Mouse (Mus musculus) retina, adult 2 months (tissue): Measurements from ENCODE around the gene Smg6.

ENCODE experiments used
- DNase-seq: peaks from one replicate; pipeline ENCODE4 v3.0.0-alpha.2; 2012; ENCODE audit warnings: low read depth, low spot score

Smg6 gene

DNA sequence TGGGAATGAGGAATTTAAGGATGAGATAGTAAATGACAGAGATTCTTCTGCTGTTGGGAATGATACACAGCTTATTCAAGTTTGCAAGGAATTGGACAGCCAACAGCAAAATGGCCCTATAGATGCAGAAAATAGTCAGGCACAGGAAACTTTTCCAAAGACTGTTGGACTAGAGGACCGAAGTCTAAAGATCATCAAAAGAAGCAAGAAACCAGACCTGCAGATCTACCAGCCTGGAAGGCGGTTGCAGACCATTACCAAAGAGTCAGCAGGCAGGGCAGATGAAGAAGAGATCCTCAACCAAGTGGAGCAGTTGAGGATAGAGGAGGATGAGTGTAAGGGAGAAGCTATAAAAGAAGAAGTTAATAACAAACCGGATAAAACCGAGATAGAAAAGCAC, 3.5 kb downstream of the Smg6 start:
- no peak for DNase-seq

DNA sequence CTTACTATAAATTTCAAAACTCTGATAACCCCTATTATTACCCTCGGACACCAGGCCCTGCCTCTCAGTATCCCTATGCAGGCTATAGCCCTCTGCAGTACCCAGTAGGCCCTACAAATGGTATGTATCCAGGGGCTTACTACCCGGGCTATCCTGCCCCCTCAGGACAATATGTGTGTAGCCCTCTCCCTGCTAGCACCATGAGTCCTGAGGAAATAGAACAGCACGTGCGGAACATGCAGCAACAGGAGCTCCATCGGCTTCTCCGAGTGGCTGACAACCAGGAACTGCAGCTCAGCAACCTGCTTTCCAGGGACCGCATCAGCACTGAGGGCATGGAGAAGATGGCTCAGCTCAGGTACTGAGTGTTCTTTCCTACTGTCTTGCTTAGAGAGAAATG, 4.8 kb downstream of the Smg6 start:
- DNase-seq, result no peak

DNA sequence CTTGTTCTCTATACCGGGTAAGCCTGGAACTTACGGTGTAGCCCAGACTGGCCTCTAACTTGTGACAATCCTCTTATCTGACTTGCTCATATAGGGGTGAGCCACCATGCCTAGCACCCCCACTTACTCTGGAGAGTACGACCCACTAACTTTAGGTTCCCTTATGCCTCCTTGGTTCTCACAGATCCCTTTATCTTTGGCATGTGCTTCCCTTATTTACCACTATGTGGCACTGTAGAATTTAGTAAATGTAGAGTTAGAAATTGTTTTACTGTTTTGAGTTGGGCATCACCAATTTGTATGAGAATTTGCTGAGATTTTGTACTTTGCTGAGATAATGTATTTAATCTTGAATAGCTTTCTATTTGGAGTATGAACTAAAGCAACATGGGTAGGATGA, 20.7 kb downstream of the Smg6 start:
- peak; percentile 15 for DNase-seq

DNA sequence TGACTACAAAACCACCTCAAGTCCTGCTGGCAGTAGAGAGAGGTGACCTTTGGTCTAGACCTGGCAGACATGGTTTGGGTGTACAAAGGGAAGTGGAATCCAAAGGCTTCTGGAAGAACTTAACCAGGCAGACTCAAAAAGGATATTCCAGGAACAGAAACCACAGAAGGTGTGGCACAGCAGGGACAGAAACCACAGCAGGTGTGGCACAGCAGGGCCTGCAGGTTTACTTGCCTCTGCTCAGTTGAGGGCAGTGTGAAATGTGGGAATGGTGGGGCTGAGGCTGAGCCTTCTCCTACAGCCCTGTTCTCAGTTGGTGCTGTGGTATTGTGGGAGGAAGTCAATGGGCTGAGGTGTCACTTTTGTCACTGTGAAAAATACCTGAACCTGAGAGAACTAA, 29.3 kb downstream of the Smg6 start:
- DNase-seq, result no peak

DNA sequence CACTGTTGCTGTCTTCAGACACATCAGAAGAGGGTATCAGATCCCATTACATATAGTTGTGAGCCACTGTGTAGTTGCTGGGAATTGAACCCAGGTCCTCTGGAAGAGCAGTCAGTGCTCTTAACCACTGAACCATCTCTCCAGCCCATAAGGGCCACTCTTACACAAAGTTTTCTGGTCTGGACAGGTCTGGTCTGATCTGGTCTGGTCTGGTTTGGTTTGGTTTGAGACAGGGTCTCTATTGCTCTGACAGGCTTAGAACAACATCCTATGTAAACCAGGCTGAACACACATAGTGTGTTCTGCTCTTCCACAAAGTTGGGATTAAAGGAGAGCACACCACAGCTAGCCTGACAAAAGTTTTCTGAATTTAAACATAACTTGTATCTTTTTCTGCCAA, 30.4 kb downstream of the Smg6 start:
- DNase-seq, result no peak

DNA sequence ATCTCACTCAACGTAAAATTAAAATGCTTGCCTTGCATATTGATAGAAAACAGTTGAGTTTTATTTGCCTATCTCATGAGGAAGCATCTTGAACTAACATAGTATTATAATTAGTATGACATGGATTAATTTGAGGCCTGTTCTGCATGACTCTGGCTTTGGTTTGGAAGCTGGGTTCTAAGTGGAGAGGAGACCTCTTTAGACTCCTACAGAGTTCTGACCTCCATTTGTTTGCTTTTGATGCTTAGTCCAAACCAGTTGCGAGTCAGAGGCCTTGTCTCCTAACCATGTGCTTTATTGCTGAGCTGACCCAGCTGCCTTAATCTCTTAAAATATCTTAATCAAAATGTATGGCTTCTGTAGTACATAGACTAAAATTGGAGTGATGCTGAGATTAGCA, 32.0 kb downstream of the Smg6 start:
- no peak for DNase-seq

DNA sequence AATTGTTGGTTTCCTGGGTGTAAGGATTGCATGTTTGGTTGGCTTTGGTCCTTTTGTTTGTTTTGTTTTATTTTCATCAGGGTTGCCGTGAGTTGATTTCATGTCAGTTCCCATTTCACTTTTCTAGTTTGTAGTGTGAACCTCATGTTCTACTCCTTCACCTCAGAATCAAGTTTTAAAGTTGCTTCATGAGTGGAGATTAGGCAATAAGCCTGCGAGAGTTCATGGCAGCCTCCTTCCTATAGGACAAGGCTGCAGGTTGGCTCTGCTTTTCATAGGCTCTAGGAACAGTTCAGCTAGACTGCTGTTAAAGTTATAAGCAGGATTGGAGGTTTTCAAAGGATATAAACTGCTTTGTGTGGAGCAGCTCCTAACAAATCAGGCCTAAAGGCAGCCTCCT, 33.9 kb downstream of the Smg6 start:
- no peak for DNase-seq

DNA sequence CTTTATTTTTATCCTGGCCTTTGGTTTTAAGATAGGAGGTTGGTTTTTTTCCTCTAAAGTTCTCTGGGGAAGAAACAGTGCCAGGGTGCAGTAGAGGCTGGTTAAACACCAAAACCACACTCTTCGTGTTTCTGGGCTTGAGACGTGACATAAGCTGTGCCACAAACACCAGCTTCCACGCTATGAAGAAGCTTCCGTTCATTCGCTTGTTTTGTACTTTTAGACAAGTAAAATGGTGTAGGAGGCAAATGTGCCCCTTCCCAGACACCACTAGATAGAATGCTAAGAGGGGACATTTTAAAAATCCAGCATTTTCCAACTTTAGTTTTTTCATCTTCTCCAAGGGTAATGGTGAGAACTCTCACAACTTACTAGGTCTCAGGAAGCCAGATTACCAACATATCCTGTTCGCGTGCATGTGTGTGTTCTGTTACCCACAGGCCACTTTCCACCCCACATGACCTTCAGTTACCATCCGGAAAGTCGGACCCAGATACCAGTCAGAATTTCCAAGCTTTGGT, 34.5 kb downstream of the Smg6 start:
- DNase-seq, result no peak

DNA sequence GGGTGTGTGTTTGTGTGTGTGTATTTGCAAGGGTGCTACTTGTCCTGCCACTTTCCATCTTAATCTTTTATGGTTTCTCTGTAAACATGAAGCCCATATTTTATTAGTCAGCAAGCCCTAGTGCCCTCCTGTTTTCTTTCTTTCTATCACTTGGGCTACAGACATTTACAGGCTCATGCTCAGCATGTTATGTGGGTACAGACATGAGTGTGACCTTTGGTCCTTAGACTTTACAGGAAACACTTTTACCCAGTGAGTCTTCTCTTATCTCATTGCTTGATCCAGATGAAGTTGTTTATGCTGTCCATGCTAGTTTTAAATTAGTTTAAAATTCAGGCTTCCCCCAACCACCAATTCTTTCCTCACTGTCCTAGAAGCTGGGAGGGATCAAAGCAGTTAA, 36.3 kb downstream of the Smg6 start:
- no peak for DNase-seq

DNA sequence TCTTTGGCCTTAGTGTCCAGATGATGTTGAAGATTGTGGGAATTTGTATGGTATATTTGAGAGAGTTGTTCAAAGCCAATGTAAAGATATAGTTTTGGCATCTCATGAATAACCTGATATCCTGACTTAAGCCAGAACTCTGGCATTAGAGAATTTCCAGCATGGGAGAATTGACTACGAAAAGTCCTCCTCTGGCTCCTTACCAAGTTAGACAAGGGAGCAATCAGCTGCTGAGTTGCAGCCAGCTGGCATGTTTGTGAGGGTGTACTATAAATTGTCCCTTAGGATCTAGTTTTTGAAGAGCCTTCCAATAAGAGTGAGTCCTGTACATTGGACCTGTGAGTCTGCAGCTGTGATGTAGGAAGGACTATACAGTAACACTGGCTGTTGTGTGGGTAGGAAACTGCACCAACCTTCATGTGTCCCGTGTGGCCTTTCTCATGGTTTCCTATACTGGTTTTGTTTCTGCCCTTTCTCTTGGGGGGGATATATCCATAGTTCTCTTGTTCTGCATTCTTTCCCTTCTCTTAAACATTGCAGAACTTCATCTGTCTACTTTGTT, 37.3 kb downstream of the Smg6 start:
- DNase-seq, result no peak

DNA sequence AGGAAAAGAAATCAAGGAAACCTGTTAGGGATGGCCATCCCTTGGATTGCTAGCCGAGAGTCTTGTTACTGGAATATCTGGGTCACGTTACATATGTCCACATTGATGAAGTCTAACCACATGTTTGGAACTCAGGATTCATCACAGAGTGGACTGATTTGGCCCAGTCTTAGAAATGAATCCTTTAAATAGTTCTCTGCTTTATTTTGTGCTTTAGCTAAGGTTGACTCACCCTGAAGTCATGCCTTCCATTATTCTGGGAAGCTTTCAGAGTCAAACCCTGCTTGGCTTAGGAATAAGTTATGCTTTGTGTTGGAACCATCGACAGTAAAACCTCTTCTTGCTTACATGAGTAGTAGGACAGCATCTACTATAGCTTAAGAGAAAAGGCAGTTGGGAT, 39.9 kb downstream of the Smg6 start:
- no peak for DNase-seq

DNA sequence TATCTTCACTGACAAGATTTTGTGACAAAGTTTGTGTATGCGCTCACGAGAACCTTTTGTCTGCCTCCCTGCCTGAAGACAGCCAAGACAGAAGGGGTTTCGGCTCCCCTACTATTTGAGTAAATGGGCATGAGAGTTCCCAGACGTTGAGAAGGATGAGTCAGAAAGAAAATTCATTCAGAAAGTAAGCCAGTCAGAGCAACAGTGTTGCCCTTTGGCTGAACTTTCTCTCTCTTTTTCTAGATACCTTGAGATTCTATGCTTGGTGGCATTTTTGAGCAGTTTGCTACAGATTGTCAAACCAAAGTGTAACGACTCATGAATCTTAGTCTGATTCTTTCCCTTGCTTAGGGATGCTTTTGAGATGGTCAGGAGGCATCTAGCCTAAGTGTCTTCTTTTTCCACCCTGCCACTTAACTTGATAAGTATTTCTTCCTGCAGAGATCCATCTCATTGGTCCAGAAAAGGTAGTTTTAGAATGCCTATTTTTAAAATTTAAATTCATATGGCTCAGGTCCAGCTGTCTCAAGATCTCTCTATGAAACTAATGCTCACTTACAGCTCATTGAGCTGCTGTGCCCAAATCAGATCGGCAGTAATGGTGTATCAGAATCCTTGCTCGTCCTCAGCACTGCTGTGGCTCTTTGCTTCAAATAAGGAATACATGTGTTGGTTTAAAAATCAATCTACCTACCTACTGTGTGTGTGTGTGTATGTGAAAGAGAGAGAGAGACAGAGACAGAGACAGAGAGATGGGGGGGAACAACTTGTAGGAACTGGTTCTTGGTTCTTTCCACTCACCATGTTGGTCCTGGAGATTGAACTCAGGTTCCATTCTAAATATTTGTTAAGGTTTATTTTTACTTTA, 47.9 kb downstream of the Smg6 start:
- no peak for DNase-seq

DNA sequence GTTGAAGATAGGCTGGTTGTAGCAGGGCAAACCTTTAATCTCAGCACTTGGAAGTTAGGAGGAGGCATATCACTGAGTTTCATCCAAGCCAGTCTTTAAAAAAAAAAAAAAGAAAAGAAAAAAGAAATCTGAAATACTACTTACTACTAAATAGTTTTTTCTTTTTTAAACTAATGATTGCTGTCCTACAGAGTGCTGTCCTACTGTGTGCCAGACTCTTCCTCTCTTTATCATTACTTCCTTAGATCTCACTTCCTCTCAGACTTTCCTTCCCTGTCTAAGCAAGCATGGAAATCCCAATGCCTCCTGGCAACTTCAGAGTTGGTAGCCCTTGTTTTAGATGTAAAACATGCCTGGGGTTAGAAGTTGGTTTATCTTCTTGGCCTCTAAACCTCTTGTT, 49.0 kb downstream of the Smg6 start:
- no peak for DNase-seq

DNA sequence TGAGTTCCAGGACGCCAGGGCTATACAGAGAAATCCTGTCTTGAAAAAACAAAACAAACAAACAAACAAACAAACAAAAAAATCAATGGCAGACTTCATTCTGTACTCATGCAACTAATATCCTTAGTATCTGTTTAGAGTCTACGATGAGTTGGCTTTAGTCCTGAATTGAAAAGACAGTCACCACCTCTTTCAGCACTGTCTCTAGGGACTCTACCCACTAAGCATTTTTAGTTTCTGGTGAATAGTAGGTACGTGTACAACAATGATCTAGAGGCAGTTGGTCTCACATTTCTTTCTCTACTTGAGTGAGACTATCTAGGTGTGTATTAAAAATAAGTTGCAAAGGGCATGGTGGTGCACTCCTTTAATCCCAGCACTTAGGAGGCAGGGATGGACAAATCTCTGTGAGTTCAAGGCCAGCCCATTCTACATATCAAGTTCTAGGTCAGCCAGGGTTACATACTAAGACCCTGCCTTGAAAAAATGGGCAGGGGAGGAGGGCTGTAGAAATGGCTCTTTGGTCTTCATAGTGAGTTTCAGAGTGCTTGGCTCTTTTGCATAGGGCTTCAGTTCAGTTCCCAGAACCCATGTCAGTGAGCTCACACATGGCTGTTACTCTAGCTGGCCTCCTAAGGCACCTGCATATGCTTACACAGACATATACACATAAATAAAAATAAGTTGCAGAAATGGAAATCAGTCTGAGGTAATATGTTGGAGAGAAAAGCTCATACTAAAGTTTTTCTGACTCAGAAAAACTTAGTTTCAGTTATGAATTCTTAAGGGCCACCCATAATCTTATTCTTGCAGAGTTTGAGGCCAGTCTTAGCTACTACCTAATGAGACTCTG, 51.4 kb downstream of the Smg6 start:
- no peak for DNase-seq

DNA sequence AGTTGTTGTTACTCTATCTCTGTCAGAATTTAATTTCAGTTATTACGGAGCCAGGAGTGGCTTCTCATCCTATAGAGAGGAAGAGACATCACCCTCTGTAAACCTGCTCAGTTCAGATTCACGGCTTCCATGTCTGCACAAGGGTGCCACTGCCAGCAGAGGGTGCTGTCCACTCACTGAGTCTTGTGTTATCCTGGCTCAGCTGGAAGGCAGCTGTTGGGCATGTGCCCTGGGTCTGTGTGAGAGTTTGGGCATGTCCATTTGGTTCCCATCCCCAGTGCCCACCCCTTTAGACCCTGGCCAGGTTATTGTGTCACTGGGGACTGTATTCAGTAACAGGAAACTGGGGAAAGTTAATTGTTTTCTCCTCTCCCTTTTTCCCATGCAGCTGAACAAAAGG, 55.8 kb downstream of the Smg6 start:
- peak; percentile 48 for DNase-seq

DNA sequence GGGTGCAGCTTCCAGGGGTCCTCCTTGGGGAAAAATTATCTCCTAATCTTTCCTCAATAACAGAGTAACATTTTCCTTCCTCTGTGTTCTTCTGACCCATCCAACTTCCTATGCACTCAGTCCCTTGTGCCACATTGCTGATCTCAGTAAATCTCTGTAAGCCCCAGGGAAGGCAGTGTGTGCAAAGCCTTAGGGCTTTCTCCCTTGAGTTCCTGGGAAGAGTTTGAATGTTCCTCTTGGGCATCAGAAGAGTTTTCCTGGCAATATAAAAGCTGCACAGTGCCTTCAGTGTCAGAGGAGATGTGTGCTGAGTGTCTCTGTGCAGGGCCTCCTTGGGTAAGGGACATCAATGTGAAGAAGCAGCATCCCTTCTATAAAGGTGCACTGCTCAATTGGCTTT, 56.6 kb downstream of the Smg6 start:
- no peak for DNase-seq

DNA sequence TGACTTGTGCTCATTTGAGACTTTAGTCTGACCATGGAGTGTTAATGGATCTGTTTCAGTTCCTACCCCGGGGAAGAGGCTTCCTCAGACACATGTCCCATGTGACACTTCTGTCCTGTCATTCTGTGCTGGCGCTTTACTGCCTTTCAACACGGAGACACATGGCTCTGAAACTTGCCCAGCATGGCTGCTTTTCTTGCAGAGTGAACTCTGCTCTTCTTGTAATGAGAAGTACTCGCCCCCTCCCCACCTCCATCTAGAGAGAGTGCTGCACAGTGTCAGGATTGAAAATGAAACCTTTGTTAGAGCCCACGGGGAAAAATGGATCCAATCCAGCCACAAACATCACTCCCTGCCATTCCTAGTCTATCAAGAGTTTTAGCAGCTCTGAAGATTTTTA, 62.5 kb downstream of the Smg6 start:
- no peak for DNase-seq

DNA sequence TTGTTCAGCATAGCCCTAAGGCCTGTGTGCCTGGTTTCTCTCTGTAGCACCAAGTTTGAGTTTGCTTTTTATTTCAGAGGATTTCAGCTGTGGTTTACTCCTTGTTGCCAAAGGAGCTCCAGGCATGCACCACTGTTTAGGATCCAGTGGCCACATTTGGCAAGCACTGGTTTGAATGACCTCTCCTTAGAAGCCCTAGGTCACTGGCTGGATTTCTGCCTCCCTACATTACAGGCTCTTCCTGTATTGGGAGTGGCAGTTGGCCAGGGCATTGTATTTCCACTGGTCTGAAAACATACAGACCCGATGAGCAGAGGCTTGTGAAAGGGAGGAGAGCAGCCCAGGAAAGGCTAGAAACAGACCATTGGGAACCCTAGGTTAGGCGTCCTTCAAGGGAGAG, 63.4 kb downstream of the Smg6 start:
- no peak for DNase-seq

DNA sequence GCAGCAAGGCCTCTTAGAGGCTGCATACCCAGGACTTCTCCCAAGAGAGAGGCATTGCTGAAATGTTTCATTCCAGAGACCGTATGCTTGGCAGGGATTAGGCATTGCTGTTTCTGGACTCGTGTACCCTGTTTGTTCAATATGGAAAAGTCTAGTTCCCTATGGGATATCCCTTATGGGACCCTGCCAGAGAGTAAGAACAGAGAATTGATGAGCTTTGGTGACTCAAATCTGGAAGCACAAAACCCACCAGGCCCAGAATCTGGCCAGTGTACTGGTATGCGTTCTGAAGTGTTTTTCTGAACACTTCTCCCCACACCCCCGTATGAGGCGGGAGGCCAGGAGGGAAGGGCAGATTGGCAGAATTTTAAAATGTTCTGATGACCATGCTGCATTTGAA, 64.9 kb downstream of the Smg6 start:
- no peak for DNase-seq

DNA sequence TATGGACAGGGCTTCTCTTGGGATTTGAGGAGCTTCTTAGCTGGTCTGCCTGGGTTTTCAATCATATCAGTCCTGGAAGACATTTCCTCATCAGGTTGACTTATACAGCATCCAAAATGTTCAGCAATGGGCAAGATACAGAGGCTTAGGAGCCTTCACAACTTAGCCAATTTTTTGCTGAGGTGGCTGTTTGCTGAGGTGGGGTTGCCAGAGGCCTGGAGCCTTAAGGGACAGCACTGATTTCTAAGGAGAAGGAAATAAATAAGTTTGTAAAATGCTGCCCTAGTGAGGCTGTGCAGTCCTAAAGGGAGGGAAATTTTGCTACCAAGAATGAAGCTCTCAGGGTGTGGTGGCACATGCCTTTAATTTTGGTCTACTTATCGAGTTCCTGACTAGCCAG, 65.7 kb downstream of the Smg6 start:
- DNase-seq, result no peak

DNA sequence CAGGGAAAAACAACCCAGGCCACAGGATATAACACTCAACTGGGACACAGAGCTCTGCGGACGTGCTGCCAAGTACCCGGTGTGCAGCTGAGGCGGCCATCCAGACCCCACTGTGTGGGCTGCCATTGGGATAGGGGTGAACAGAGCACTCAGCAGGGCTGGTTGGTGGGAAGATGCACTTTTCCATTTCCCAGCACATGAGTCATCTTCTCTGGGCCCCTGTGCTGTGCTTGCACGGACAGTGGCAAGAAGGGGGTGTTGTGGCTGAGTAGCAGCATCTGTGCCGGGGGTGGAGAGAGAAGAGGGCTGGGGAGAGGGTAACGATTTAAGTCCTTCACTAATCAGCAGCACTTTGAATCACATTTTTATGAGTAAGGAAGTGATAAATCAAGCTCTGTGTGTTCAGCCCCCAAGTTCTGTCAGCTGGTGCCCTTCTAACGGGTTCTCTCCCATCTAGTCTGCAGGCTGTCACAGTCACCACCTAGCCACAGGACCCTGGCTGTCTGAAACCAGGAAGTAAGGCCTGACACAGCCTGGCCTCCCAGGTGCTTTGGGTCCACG, 66.9 kb downstream of the Smg6 start:
- DNase-seq, result no peak

DNA sequence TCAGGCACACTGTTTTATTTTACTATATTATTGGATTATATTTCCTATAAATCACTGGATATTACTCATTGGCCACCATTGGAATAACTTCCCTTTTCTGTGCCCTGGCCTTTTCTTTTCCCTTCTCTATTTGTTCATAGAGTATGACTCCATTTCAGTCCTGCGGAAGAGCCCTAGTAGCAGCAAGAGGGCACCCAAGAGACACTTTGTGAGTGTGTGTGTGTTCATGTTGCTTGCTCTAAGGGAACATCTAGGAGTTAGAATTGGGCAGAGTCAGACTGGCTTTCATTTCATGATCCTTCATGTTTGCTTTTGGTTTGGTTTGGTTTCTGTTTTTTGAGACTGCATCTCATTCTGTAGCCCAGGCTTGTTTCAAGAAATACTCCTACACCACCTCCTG, 68.5 kb downstream of the Smg6 start:
- DNase-seq, result no peak
